Mouse (Mus musculus) kidney, embryonic 14.5 days (tissue): ENCODE data around the gene H2al1m. TPM values are rescaled to one million over a fixed set of nuclear protein-coding genes. Genes with fewer than 3 reads are reported as not detected.
A peak's percentile ranks its signal among the peaks of the same experiment; 100 is the strongest.
"Not testable (repeated sequence)": the region's sequence is repeated elsewhere in the genome, so short reads cannot be mapped to it uniquely, and the experiment has no call there.

Experiments
- ATAC-seq: fragments of 200-750 bp; cut with Nextera tagmentation; 2 replicates; pipeline ENCODE4 v1.8.0; 2017; ENCODE audit warnings: moderate number of reproducible peaks, mild to moderate bottlenecking, moderate TSS enrichment, moderate library complexity; ENCODE audit not compliant: low FRiP score, low TSS enrichment
- H3K27ac ChIP-seq: fragments of 300-500 bp; sonication (generic); 2 replicates; pipeline ENCODE4 v1.5.1; 2014; ENCODE audit warnings: low read depth, mild to moderate bottlenecking, low read length, moderate library complexity, mixed read lengths
- H3K27me3 ChIP-seq: fragments of 300-500 bp; sonication (generic); 2 replicates; pipeline ENCODE4 v1.6.1; 2014; ENCODE audit warnings: mild to moderate bottlenecking, low read length; ENCODE audit not compliant: control insufficient read depth, insufficient read depth
- H3K36me3 ChIP-seq: fragments of 300-500 bp; sonication (generic); 2 replicates; pipeline ENCODE4 v1.6.1; 2014; ENCODE audit warnings: low read length, mixed read lengths; ENCODE audit not compliant: control insufficient read depth, insufficient read depth
- H3K4me1 ChIP-seq: fragments of 300-500 bp; sonication (generic); 2 replicates; pipeline ENCODE4 v1.6.1; 2014; ENCODE audit warnings: low read length, mixed read lengths; ENCODE audit not compliant: control insufficient read depth, insufficient read depth
- H3K4me2 ChIP-seq: fragments of 300-500 bp; sonication (generic); replicated peaks from 2 replicates; pipeline ENCODE4 v1.6.1; 2014; ENCODE audit warnings: low read depth, mild to moderate bottlenecking, low read length
- H3K4me3 ChIP-seq: fragments of 300-500 bp; sonication (generic); 2 replicates; pipeline ENCODE4 v1.5.1; 2014; ENCODE audit warnings: mild to moderate bottlenecking, low read length
- H3K9ac ChIP-seq: fragments of 300-500 bp; sonication (generic); 2 replicates; pipeline ENCODE4 v1.6.1; 2014; ENCODE audit warnings: low read depth, mild to moderate bottlenecking, low read length, moderate library complexity
- H3K9me3 ChIP-seq: fragments of 300-500 bp; sonication (generic); 2 replicates; pipeline ENCODE4 v1.6.1; 2016; ENCODE audit warnings: low read length; ENCODE audit not compliant: control insufficient read depth
- WGBS: fragments of 180-500 bp; shearing (Covaris S2); extraction: QIAGEN DNeasy Blood & Tissue Kit; methylation state at CpG from one replicate; pipeline ENCODE4 v1.1.7; 2014; 5-methylcytosine and 5-hydroxymethylcytosine counted together
- polyA plus RNA-seq: library from polyadenylated mRNA; unstranded; fragments of >200 nt; fragmentation: Nextera tagmentation; extraction: Ambion mirVana; gene quantifications from 2 replicates; pipeline ENCODE4 v1.2.1, GENCODE M21; 2014

Gene H2al1m
- polyA plus RNA-seq, 1 experiment from 2014 or later, result not detected

GRCm38 (mm10) chrX:9259267-9259666 lies 24.3 kb upstream of the H2al1m start:
- Histone ChIP-seq H3K36me3 (no peaks in the 10 kb centered on the region), H3K9ac (no peak overlapping the region), H3K4me1 (no peaks in the 10 kb centered on the region), H3K9me3 (no peaks in the 10 kb centered on the region), H3K4me2 (no peak overlapping the region), H3K27ac (no peak overlapping the region), H3K27me3 (no peaks in the 10 kb centered on the region), H3K4me3 (no peak overlapping the region)
- no peak for ATAC-seq
- WGBS, result 91% methylated on average over 1 of the region's 1 CpGs

DNA sequence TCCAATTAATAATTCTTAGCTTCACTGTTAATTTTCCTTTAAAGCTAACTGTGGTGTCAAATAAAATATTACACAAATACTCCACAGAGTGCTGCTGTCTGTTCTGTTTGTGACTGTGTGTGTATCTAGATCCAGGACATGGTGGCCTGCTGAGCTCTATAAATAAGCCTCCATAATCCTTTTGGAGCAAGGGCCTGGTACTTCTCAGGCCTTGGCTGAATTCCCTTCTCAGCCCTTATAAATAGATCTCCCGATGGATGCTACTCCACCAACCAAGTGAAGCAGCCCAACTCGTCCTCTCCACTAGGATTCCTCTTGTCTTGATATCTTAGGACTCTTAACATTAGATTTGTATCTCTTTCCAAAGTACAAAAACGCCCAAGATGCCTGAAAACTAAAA lies 12.5 kb upstream of the H2al1m start:
- H3K4me1 ChIP-seq, result no peaks in the 10 kb centered on the region
- H3K36me3 ChIP-seq, result no peaks in the 10 kb centered on the region
- no peaks in the 10 kb centered on the region for H3K9me3 ChIP-seq
- H3K27ac ChIP-seq, result no peak overlapping the region
- no peaks in the 10 kb centered on the region for H3K27me3 ChIP-seq
- WGBS, result 78% methylated on average over 3 of the region's 3 CpGs
- H3K4me3 ChIP-seq, result no peak overlapping the region
- H3K9ac ChIP-seq, result no peak overlapping the region
- no peak overlapping the region for H3K4me2 ChIP-seq
- ATAC-seq, result no peak

DNA sequence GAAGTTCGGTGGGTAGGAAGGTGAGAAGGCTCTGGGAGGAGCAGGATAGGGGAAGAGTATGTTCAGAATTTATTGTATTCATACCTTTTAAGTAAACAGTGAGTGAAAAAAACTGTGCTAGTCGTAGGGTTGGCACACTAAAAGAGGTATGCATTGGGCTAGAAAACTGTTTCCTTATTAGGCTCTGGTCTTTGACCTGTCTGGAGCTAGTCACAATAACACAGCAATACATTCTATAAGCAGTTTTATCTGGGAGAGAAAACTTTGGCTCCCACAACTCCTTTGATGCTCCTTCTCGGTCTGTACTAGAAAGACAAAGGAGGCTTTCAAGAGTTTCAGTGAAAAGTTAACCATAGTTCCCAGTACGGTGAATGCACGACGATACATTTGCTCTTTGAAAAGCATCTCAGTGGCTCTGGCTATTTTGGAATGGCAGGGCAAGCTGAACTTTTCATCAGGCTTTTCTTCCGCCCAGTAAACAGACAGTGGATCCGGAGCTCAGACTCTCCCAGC lies 11.6 kb upstream of the H2al1m start:
- Histone ChIP-seq H3K4me3 (peak overlapping the region; percentile 53), H3K9me3 (no peaks in the 10 kb centered on the region), H3K4me2 (peak overlapping the region; percentile 52), H3K27me3 (no peaks in the 10 kb centered on the region), H3K9ac (no peak overlapping the region), H3K36me3 (no peaks in the 10 kb centered on the region), H3K4me1 (no peaks in the 10 kb centered on the region), H3K27ac (no peak overlapping the region)
- 35% methylated on average over 8 of the region's 8 CpGs for WGBS
- ATAC-seq, result 0 out of 2 replicates have a peak, but pooled peaks have one; percentile 7

GRCm38 (mm10) chrX:9272460-9273361 lies 10.9 kb upstream of the H2al1m start, which contains the start of gene Xk:
TSS of gene Xk (plus strand) at chrX:9272756.
- Histone ChIP-seq H3K36me3 (no peaks in the 10 kb centered on the region), H3K9me3 (no peaks in the 10 kb centered on the region), H3K27me3 (no peaks in the 10 kb centered on the region), H3K4me3 (peak within 1 kb of the TSS; percentile 53), H3K9ac (peak within 1 kb of the TSS; percentile 51), H3K4me1 (no peaks in the 10 kb centered on the region), H3K4me2 (peak within 1 kb of the TSS; percentile 52), H3K27ac (no peak within 1 kb of the TSS)
- WGBS, result 13% methylated on average over 46 of the region's 94 CpGs
- peak; percentile 92 for ATAC-seq

- 58% methylated on average over 12 of the region's 12 CpGs for WGBS
- Histone ChIP-seq H3K9ac (no peak overlapping the region), H3K4me1 (no peaks in the 10 kb centered on the region), H3K27ac (no peak overlapping the region), H3K27me3 (no peaks in the 10 kb centered on the region), H3K4me3 (peak overlapping the region; percentile 53; the same call in 1 of the 2 replicates), H3K4me2 (peak overlapping the region; percentile 52), H3K9me3 (no peaks in the 10 kb centered on the region), H3K36me3 (no peaks in the 10 kb centered on the region)
- ATAC-seq, result no peak
These were observed 10.1 kb upstream of the H2al1m start for GRCm38 (mm10) chrX:9273377-9274002.

GRCm38 (mm10) chrX:9274321-9274720 lies 9.2 kb upstream of the H2al1m start:
- no peak overlapping the region for H3K4me3 ChIP-seq
- H3K9me3 ChIP-seq, result no peaks in the 10 kb centered on the region
- ATAC-seq, result no peak
- no peaks in the 10 kb centered on the region for H3K27me3 ChIP-seq
- H3K27ac ChIP-seq, result no peak overlapping the region
- H3K4me1 ChIP-seq, result no peaks in the 10 kb centered on the region
- WGBS, result 76% methylated on average over 8 of the region's 8 CpGs
- no peak overlapping the region for H3K4me2 ChIP-seq
- no peaks in the 10 kb centered on the region for H3K36me3 ChIP-seq
- no peak overlapping the region for H3K9ac ChIP-seq

DNA sequence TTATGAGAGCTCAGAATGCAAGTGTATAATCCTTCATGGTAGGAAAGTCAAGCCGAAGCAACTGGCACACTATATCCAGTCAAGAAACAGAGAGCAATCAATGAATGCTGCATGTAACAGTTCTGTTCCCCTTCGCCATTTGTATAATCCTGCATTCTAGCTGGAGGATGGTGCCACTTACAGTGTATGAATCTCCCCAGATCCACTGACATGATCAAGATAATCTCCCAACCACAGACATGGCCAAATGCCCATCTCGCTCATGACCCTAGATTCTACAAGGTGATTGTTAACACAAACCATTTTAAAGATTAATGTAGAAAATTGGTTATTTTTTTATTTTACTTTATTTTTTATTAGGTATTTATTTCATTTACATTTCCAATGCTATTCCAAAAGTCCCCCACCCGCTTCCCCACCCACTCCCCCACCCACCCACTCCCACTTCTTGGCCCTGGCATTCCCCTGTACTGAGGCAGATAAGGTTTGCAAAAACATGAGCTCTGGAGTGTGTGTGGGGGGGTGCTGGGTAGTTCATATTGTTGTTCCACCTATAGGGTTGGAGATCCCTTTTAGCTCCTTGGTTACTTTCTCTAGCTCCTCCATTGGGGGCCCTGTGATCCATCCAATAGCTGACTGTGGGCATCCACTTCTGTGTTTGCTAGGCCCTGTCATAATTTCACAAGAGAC lies 9.7 kb downstream of the H2al1m start:
- not testable (repeated sequence) for H3K9ac ChIP-seq, H3K36me3 ChIP-seq, H3K9me3 ChIP-seq, H3K4me3 ChIP-seq, ATAC-seq, H3K4me1 ChIP-seq, H3K27me3 ChIP-seq, H3K27ac ChIP-seq, H3K4me2 ChIP-seq
- WGBS, result 86% methylated on average over 3 of the region's 4 CpGs

GRCm38 (mm10) chrX:9298413-9298864 lies 14.9 kb downstream of the H2al1m start:
- no peaks in the 10 kb centered on the region for H3K27me3 ChIP-seq
- no peaks in the 10 kb centered on the region for H3K9me3 ChIP-seq
- 84% methylated on average over 5 of the region's 5 CpGs for WGBS

More at GRCm38 (mm10) chrX:9298413-9298864, 14.9 kb downstream of the H2al1m start:
- H3K4me1 ChIP-seq, result no peaks in the 10 kb centered on the region
- H3K4me3 ChIP-seq, result no peak overlapping the region
- H3K36me3 ChIP-seq, result no peaks in the 10 kb centered on the region
- H3K4me2 ChIP-seq, result no peak overlapping the region
- H3K27ac ChIP-seq, result no peak overlapping the region
- no peak for ATAC-seq
- H3K9ac ChIP-seq, result no peak overlapping the region
